Mouse (Mus musculus): Measurements from ENCODE around the gene Treml2. TPM values are rescaled to one million over a fixed set of nuclear protein-coding genes. Genes with fewer than 3 reads are reported as not detected.

Gene Treml2
- polyA plus RNA-seq, 1 experiment from 2014 or later: 14.5 TPM

DNA sequence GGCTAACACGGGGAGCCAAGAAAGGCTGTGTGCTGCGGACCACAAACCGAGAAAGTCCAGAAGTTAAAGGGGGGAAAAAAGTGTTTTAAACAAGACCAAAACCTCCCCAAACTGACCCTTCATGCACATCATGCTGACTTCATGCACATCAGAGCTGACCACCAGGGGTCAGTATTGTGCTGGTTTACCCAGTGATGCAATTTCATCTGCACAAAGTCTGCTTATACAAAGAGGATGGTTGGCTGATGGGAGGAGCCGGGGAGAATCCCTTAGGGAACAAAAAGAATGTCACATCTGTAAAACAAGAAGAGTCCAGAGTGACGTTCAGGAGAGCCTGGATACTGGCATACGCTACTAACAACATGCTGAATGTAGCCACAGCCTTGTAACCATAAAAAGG lies 24.4 kb upstream of the Treml2 start:
- WGBS (ENCODE audit: missing documents): 33% methylated on average over 6 of the region's 6 CpGs
- Histone ChIP-seq H3K27ac (peak overlapping the region; percentile 66), H3K4me3 (ENCODE audit: inconsistent target) (no peak overlapping the region), H3K79me2 (ENCODE audit: inconsistent target) (no peaks in the 10 kb centered on the region), H3K36me3 (ENCODE audit: inconsistent target) (no peaks in the 10 kb centered on the region)

DNA sequence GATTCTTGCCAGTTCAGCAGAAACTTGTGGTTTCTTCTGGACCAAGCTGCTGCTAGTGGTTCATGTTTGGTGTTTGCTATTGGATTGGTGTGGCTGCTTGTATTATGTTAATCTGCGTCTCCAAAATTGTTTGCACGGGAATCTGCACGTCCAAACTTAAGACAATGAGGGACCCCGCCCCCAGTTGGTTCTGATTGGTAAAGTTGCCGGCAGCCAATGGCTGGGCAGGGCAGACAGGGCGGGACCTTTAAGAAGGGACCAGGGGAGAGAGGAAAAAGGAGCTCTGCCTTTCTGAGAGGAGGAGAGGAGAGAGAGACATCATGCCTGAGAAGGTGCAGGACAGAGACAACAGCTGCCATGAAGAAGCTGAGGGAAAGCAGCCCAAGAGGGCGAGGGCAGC lies 23.6 kb upstream of the Treml2 start:
- 64% methylated on average over 5 of the region's 7 CpGs for WGBS (ENCODE audit: missing documents)
- H3K36me3 ChIP-seq (ENCODE audit: inconsistent target): no peaks in the 10 kb centered on the region
- H3K4me3 ChIP-seq (ENCODE audit: inconsistent target): no peak overlapping the region
- no peaks in the 10 kb centered on the region for H3K79me2 ChIP-seq (ENCODE audit: inconsistent target)
- peak overlapping the region; percentile 66 for H3K27ac ChIP-seq

DNA sequence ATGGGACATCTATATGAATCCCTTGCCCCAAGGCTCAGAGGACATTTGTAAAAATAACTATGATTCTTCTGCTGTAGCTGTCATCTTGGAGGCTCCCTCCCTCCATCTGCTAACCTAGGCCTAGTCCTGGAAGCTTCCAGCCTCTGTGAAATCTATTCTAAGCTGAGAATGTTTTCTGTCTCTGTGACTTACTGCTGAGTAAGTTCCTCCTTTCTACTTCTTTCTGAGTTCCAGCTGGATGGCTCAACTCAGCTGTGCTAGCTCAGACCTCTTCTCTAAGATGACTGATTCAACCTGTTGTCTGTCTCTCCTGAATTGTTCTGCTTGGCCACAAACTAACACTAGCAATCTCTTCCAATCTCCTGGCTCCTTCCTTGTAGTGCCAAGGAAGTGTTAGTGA lies 20.9 kb upstream of the Treml2 start:
- H3K36me3 ChIP-seq (ENCODE audit: inconsistent target): no peaks in the 10 kb centered on the region
- H3K4me3 ChIP-seq (ENCODE audit: inconsistent target): no peak overlapping the region
- peak overlapping the region; percentile 46 for H3K27ac ChIP-seq
- no peaks in the 10 kb centered on the region for H3K79me2 ChIP-seq (ENCODE audit: inconsistent target)

DNA sequence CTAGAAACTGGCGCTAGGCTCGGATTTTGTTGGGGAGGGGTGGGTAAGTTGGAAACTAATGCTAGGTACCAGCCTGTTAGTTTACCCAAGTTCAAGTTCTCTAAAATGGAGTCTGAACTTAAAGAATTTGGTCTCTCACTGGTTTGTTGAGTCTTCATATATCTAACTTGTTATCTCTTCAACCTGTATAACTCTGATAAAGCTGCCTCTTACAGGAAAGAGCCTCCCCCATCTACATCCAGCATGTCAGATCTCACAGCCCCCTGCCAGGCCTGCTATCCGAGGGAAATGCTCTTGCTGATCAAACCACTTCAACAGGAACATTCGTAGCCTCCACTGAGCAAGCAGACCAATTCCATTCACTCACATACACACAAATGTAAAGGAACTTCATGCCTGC lies 20.3 kb upstream of the Treml2 start:
- 94% methylated on average over 4 of the region's 4 CpGs for WGBS (ENCODE audit: missing documents)
- H3K4me3 ChIP-seq (ENCODE audit: inconsistent target): no peak overlapping the region
- H3K27ac ChIP-seq: peak overlapping the region; percentile 46
- H3K79me2 ChIP-seq (ENCODE audit: inconsistent target): no peaks in the 10 kb centered on the region
- H3K36me3 ChIP-seq (ENCODE audit: inconsistent target): no peaks in the 10 kb centered on the region

DNA sequence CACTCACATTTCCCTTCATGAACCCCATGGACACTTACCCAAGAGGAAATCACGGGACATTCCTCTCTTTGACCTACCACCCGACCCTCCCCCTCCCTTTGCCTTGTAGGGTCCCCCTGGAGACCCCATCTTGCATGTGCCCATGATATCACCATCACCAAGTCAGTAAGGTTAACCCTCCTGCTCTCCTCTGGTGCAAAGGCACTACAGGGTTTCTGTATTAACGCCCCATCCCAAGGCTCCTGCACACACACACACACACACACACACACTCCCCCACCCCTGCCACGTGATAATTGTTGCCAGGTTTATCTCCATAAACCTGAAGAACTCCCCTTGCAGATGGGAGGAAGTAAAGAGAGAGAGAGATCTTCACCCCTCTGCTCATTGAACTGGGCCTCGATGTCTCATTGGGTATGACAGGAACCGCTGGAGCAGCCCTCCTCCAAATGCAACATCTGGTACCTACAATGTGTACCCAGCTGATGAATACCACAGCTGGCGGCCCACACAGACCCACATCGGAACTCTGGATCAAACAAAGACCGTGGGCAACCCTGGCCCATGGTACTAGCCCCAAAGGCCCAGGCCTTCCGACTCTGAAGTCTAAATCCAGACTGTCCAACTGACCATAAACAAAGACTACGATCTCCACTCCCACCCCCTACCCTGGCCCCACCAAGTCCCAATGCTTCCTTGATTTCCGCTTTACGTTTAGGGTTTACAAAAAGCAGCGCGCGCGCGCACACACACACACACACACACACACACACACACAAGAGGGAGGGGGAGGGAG lies 18.2 kb upstream of the Treml2 start:
- no peak overlapping the region for H3K4me3 ChIP-seq (ENCODE audit: inconsistent target)
- WGBS (ENCODE audit: missing documents): 57% methylated on average over 12 of the region's 18 CpGs

DNA sequence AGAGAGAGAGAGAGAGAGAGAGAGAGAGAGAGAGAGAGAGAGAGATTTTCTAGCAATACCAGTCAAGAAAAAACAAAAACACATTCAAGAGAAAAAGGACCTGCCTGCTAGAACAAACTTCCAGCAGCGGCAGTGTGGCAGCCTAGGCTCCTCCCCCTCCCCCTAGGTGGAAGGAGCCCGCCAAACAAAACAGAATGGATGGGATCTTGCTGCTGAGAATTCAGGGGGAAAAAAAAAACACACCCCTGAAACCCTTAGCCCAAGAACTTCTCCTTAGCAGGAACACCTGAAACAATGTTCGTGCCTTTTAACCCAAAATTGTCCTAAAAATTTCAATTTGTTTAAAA lies 17.6 kb upstream of the Treml2 start:
- no peaks in the 10 kb centered on the region for H3K36me3 ChIP-seq (ENCODE audit: inconsistent target)
- no peaks in the 10 kb centered on the region for H3K79me2 ChIP-seq (ENCODE audit: inconsistent target)
- H3K4me3 ChIP-seq (ENCODE audit: inconsistent target): no peak overlapping the region
- 37% methylated on average over 3 of the region's 3 CpGs for WGBS (ENCODE audit: missing documents)
- no peak overlapping the region for H3K27ac ChIP-seq

More for the DNA sequence above, 18.2 kb upstream of the Treml2 start:
- no peaks in the 10 kb centered on the region for H3K79me2 ChIP-seq (ENCODE audit: inconsistent target)
- H3K36me3 ChIP-seq (ENCODE audit: inconsistent target): no peaks in the 10 kb centered on the region
- H3K27ac ChIP-seq: no peak overlapping the region

DNA sequence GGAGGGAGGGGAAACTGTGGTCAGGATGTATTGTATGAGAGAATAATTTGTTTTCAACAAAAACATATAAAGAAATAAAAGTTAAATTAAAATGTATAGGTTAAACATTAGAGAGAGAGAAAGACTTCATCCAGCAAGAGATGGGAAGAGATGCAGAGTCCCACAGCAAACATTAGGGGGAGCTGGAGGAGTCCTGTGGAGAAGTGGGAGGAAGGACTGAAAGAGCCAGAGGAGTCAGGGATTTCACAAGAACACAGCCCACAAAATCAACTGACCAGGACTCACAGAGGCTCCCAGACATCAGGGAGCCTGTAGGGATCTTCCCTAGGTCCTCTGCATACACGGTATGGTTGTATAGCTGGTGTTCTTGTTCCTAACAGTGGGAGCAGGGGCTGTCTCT lies 12.5 kb upstream of the Treml2 start:
- Histone ChIP-seq H3K4me3 (ENCODE audit: inconsistent target) (no peak overlapping the region), H3K27ac (peak overlapping the region; percentile 67), H3K36me3 (ENCODE audit: inconsistent target) (no peaks in the 10 kb centered on the region), H3K79me2 (ENCODE audit: inconsistent target) (no peaks in the 10 kb centered on the region)
- WGBS (ENCODE audit: missing documents): 35% methylated on average over 1 of the region's 1 CpGs

DNA sequence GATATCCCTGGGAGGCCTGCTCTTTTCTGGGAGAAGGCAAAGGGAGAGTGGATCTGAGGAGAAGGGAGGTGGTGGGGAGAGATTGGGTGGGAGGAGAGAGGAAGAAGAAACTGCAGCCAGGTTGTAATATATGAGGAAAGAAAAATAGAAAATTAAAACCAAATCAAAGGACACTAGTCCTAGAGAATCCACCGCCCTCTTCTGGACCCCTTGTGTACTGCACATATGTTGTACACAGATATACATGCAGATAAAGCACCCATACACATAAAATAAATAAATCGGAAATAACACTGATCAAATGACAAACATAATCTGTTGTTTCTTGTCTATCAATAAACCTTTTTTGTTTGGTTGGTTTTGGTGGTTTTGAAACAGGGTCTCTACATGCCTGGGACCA lies 12.0 kb upstream of the Treml2 start:
- Histone ChIP-seq H3K4me3 (ENCODE audit: inconsistent target) (no peak overlapping the region), H3K36me3 (ENCODE audit: inconsistent target) (no peaks in the 10 kb centered on the region), H3K79me2 (ENCODE audit: inconsistent target) (no peaks in the 10 kb centered on the region), H3K27ac (peak overlapping the region; percentile 67)
- WGBS (ENCODE audit: missing documents): 69% methylated on average over 2 of the region's 2 CpGs

DNA sequence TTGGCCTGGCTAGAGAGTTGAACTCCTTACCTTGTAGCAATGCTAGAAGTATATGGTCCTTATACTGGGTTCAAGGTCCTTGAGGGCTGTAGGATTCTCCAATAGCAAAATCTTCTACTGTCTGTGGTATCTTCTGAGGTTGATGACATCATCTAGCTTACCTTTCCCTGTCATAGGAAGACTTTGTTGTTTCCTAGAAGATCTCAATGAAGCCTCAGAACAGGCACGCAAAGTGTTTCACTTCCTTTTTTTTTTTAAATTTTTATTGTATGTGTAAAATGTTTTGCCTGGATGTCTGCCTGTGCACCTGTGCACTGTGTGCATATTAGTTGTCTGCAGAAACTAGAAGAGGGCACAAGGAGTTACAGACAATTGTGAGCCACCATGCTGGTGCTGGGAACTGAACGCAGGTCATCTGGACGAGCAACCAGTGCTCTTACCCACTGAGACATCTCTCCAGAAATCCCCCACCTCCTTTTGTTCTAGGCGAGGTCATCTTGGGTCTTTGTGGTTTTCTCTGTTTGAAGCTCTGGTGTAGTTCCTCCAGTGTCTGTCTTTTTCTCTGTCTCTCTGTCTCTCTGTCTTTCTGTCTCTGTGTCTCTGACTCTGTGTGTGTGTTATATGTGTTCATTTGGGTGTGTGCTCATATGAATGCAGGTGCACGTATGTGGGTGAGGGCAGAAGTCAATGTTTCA lies 5.7 kb upstream of the Treml2 start:
- Histone ChIP-seq H3K4me3 (ENCODE audit: inconsistent target) (no peak overlapping the region), H3K27ac (no peak overlapping the region), H3K36me3 (ENCODE audit: inconsistent target) (no peaks in the 10 kb centered on the region), H3K79me2 (ENCODE audit: inconsistent target) (no peaks in the 10 kb centered on the region)
- 41% methylated on average over 5 of the region's 5 CpGs for WGBS (ENCODE audit: missing documents)

DNA sequence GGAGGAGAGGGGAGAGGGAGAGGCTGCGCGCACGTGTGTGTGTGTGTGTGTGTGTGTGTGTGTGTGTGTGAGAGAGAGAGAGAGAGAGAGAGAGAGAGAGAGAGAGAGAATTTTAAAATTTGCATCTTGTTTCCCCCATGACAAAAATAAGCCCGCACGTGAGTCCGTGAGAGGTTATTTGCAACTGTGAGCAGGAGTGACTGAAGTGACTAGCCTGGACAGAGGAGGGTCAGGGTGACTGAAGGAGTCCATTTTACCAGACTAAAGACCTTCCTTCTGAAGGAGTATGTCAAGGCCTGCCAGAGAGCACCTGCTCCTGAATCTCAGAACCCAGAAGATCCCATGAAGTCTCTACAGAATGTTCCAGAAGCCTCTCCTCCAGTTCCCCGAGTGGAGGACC lies 458 bp downstream of the Treml2 start:
- WGBS (ENCODE audit: missing documents): 50% methylated on average over 4 of the region's 7 CpGs
- peak overlapping the region; percentile 86 for H3K27ac ChIP-seq

DNA sequence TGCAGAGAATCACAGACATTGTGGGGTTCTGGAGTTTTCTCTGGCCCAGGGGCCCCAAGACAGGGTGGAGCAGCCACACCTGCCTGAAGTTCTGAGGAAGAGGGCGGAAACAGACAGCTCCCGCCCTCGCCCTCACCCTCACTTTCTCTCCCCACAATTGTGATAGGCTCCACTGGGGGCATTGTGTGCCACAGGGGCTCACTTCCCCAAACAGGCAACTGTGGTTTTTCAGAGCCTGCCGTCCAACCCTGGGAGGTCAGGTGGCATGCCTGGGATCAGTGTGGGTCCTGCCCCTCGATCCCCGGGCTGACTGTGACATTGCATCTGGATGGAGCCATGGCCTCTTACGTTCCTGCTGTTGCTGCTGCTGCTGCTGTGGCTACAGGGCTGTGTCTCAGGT lies 901 bp downstream of the Treml2 start:
- WGBS (ENCODE audit: missing documents): 30% methylated on average over 7 of the region's 7 CpGs
- Histone ChIP-seq H3K27ac (peak overlapping the region; percentile 86), H3K36me3 (ENCODE audit: inconsistent target) (peaks cover 7% of the 10 kb centered on the region; the same call in 1 of the 2 replicates), H3K4me3 (ENCODE audit: inconsistent target) (peak overlapping the region; percentile 23; the same call in 1 of the 2 replicates), H3K79me2 (ENCODE audit: inconsistent target) (peaks cover 20% of the 10 kb centered on the region; the same call in 1 of the 2 replicates)

More for the DNA sequence above, 458 bp downstream of the Treml2 start:
- peaks cover 7% of the 10 kb centered on the region; the same call in 1 of the 2 replicates for H3K36me3 ChIP-seq (ENCODE audit: inconsistent target)
- H3K4me3 ChIP-seq (ENCODE audit: inconsistent target): peak overlapping the region; percentile 23; the same call in 1 of the 2 replicates
- H3K79me2 ChIP-seq (ENCODE audit: inconsistent target): peaks cover 20% of the 10 kb centered on the region; the same call in 1 of the 2 replicates

DNA sequence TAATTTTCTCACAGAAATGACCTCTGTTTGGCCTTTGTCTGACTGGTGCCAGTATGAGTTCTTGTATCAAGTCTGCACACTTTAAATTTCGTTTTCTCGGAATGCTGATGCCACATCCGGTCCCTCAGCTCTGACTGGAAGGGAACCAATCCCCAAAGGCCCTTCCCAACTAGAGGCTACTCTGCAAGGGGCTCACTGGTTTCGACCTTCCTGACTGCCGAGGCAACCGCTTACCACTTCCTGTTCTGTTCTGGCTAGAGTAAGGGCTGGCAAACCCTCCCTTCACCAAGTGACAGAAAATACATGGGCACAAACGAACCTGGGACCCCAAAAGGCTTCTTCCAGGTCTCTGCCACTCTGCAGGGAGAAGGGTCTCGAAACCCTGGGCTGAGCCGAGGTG lies 1.6 kb downstream of the Treml2 start:
- Histone ChIP-seq H3K79me2 (ENCODE audit: inconsistent target) (peaks cover 20% of the 10 kb centered on the region; the same call in 1 of the 2 replicates), H3K27ac (peak overlapping the region; percentile 86), H3K4me3 (ENCODE audit: inconsistent target) (peak overlapping the region; percentile 23), H3K36me3 (ENCODE audit: inconsistent target) (peaks cover 7% of the 10 kb centered on the region; the same call in 1 of the 2 replicates)
- WGBS (ENCODE audit: missing documents): 21% methylated on average over 9 of the region's 9 CpGs

DNA sequence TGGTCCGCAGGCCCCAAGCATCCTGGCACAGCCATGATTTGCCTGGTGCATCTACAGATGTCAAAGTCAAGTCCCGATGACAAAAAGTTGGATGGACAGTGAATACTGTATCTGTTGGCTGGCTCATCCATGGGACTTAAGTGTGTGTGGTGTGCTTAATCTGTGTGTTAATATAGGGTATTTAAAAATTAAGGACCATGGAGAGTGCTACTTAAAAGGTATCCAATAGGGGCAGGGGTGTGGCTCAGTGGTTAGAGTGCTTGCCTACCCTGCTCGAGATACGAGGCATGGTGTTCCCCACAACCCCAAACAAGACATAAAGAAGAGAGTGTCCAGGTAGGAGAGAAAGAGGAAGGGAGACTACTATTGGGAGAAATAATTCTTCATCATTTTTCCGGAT lies 2.5 kb downstream of the Treml2 start:
- H3K79me2 ChIP-seq (ENCODE audit: inconsistent target): peaks cover 20% of the 10 kb centered on the region; the same call in 1 of the 2 replicates
- H3K27ac ChIP-seq: 0 out of 2 replicates have a peak overlapping the region, but pooled peaks have one; percentile 86
- peaks cover 11% of the 10 kb centered on the region; the same call in 1 of the 2 replicates for H3K36me3 ChIP-seq (ENCODE audit: inconsistent target)
- 75% methylated on average over 4 of the region's 5 CpGs for WGBS (ENCODE audit: missing documents)
- H3K4me3 ChIP-seq (ENCODE audit: inconsistent target): no peak overlapping the region

DNA sequence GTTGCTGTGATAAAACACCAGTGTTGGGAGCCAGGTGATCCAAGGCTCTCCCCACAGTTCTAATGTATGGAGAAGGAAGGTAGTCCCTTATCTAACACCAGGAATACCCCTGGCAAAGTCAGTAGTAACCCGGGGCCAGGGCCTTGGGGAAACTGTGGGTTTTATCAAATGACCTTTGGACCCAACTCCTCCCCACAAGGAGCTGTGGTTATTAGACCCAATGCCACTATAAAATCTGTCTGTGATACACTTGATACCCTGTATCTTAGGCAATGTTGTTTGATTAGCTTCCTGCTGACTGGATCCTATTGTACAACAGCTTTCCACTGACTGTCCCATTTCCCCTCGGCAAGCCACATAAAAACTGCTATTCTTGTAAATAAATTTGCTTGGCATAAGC lies 12.8 kb downstream of the Treml2 start:
- H3K27ac ChIP-seq: no peak overlapping the region
- 81% methylated on average over 2 of the region's 2 CpGs for WGBS (ENCODE audit: missing documents)
- H3K4me3 ChIP-seq (ENCODE audit: inconsistent target): no peak overlapping the region
- peaks cover 23% of the 10 kb centered on the region for H3K36me3 ChIP-seq (ENCODE audit: inconsistent target)
- H3K79me2 ChIP-seq (ENCODE audit: inconsistent target): peaks cover 9% of the 10 kb centered on the region; the same call in 1 of the 2 replicates
